Mouse (Mus musculus) brain, adult 2 months (tissue): ENCODE measurements at regions not wholly inside any gene's neighbourhood (a gene's known extent, or its start where the extent isn't known, plus 50 kb on each side); places are given as distances from the start of the nearest gene placed in this dataset.

Experiments used
- DNase-seq: peaks from one replicate; pipeline ENCODE4 v3.0.0; 2011; ENCODE audit warnings: low read depth, low spot score

DNA sequence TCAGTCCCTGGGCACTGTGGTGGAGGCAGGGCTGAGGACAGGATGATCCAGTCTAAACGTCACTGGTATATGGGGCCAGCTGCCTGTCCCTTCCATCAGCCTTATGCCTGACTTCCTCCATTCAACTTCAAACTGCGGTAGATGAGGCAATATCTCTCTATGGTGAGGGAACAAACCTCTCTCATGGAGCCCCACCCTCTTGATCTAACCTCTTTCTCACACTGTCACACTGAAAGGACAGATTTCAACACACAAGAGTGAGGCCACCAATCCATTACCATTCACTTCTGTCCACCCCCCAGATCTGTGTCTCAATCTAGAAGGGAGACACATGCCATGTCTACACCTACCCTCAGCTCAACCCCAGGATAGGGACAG, 92.5 kb upstream of the Smad3 start:
- DNase-seq = no peak

- DNase-seq = no peak
Observed at GRCm38 (mm10) chr9:63849564-63850315, 91.9 kb upstream of the Smad3 start.

- peak; percentile 88 for DNase-seq
Observed at GRCm38 (mm10) chr9:63843883-63844485, 86.2 kb upstream of the Smad3 start.

DNA sequence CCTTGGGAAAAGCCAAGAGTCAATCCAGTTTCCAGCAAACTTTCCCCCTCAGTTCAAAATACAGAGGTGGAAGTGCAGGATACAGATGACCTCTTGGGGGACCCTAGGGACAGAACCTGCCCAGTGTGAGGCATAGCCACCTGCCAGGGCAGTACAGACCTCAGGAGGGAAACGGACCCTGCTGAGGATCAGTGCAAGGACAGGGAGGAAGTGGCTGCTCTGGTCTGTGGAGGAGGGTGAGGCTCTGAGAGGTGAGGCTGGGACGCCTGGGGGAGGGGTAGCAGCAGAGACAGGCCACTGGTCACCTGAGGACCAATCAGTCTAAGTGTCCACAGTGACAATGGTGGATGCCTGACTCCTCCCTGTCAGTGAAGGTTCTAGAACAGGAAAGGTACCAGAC, 85.6 kb upstream of the Smad3 start:
- no peak for DNase-seq

GRCm38 (mm10) chr9:63841102-63841501, 83.3 kb upstream of the Smad3 start:
- no peak for DNase-seq

- DNase-seq = peak; percentile 77
Observed at GRCm38 (mm10) chr9:63838996-63839772, 81.4 kb upstream of the Smad3 start.

GRCm38 (mm10) chr9:63837552-63837951, 79.8 kb upstream of the Smad3 start:
- peak; percentile 52 for DNase-seq

GRCm38 (mm10) chr9:63836565-63837284, 78.9 kb upstream of the Smad3 start:
- no peak for DNase-seq

DNA sequence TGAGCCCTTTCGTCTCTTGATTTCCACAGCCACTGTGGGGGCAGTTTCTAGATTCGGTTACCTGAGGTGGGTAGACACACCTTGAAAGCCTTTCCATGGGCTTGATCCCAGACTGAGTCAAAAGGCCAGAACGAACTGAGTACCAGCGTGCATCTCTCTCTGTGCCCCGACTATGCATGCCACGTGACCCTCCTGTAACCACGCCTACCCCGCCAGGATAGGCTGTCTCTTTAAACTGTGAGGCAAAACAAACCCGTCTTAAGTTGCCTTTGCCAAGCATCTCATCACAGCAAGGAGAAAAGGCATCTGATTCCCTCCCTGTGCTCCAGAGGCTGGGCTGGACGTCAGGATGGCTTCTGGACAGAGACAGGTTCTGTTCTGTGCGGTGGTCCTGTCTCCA, 78.2 kb upstream of the Smad3 start:
- DNase-seq = no peak

- no peak for DNase-seq
Observed at GRCm38 (mm10) chr9:63834416-63834815, 76.6 kb upstream of the Smad3 start.

GRCm38 (mm10) chr9:63818163-63818562, 60.4 kb upstream of the Smad3 start:
- no peak for DNase-seq

- no peak for DNase-seq
Observed at GRCm38 (mm10) chr9:63816540-63816939, 58.7 kb upstream of the Smad3 start.

GRCm38 (mm10) chr9:63809901-63810587, 52.2 kb upstream of the Smad3 start:
- no peak for DNase-seq
